Mouse (Mus musculus): Measurements from ENCODE around the gene Snrpa1. TPM values are rescaled to one million over a fixed set of nuclear protein-coding genes. Genes with fewer than 3 reads are reported as not detected.

Snrpa1 gene
- total RNA-seq, 2 experiments from 2014 or later: 21.6 to 22.5 TPM

GRCm38 (mm10) chr7:66115821-66116343 is 57.1 kb downstream of the Snrpa1 start:
- no peak for DNase-seq

- no peak for DNase-seq
Measured at GRCm38 (mm10) chr7:66116906-66117482, 58.2 kb downstream of the Snrpa1 start.

DNA sequence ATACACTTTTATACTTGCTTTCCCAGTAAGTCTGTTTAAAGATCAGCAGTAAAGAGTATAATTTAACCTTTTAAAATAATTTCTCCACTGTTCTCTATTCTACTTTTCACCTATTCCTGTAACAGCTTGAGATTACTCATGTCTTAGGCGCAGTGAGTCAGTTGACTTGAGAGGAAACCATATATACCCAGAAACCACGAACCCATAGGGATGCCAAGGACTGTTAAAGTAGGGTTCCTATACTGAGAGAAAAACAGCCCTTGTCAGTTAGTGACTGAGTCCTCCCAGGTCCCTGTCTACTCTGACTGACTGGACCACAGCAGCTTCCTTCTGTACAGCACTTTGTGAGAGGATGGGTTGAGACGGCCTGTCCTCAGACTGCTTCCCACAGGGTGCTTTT is 59.2 kb downstream of the Snrpa1 start:
- no peak for DNase-seq

- no peak for DNase-seq
Measured at GRCm38 (mm10) chr7:66118796-66119195, 60.0 kb downstream of the Snrpa1 start.

DNA sequence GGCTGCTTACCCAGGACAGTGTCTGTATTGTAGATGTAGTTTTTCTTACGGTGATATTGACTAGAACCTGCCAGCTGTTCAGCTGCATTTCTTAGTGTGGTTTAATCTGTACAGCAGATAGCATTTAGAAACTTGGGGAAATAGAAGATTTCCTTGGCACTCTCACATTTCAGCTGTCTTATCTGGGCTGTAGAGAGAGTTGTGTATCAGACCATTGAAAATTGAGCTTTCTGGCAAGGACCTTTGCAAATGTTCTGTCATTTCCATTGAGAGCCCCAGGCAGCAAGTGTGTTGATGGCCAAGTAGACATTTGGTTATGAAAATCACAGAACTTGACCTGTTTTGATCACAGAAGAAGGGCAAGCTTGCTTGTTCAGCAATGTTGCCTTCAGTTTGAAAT is 61.3 kb downstream of the Snrpa1 start:
- no peak for DNase-seq

GRCm38 (mm10) chr7:66120702-66121396 is 62.0 kb downstream of the Snrpa1 start:
- DNase-seq: no peak

Other genes starting within 250 kb of the Snrpa1 start
- 10 to 100 TPM; 34.8 to 36.9 TPM for gene Pcsk6, start 197.3 kb upstream of the Snrpa1 start, total RNA-seq (2021)
- not detected for gene Gm45213, start 15.4 kb upstream of the Snrpa1 start, total RNA-seq (2021)
- 10 to 100 TPM; 35.6 to 40.2 TPM for gene Selenos, start 20.6 kb downstream of the Snrpa1 start, total RNA-seq (2021)
- gene Chsy1, start 50.5 kb downstream of the Snrpa1 start, total RNA-seq (2021): 10 to 100 TPM in 1 of 2 experiments, 1 to 10 TPM in 1; 9.7 to 11.8 TPM

Data from heart, adult 18-20 months (tissue).